Mouse (Mus musculus): Measurements from ENCODE around the gene Eid2. TPM values are rescaled to one million over a fixed set of nuclear protein-coding genes. Genes with fewer than 3 reads are reported as not detected.

The Eid2 gene
- polyA plus RNA-seq, 1 experiment from 2014 or later: 7.2 TPM

Other genes starting within 250 kb of the Eid2 start
- 247 and 249 TPM in 2 replicates for gene Psmc4, start 217.8 kb upstream of the Eid2 start, polyA plus RNA-seq (2015; fragmentation: Nextera tagmentation; extraction: Ambion mirVana)
- 99.5 and 129 TPM in 2 replicates for gene Fcgbp, start 196.6 kb upstream of the Eid2 start, polyA plus RNA-seq (2015; fragmentation: Nextera tagmentation; extraction: Ambion mirVana)
- gene 9530053A07Rik, start 138.4 kb upstream of the Eid2 start, polyA plus RNA-seq (2015; fragmentation: Nextera tagmentation; extraction: Ambion mirVana): 0.03 and 0.09 TPM in 2 replicates
- 133 and 140 TPM in 2 replicates for gene Fbl, start 98.2 kb upstream of the Eid2 start, polyA plus RNA-seq (2015; fragmentation: Nextera tagmentation; extraction: Ambion mirVana)
- 6.3 and 7.3 TPM in 2 replicates for gene Dyrk1b, start 88.4 kb upstream of the Eid2 start, polyA plus RNA-seq (2015; fragmentation: Nextera tagmentation; extraction: Ambion mirVana)
- gene Eid2b, start 9.9 kb downstream of the Eid2 start, polyA plus RNA-seq (2015; fragmentation: Nextera tagmentation; extraction: Ambion mirVana): 8.1 and 9.4 TPM in 2 replicates
- 0.18 TPM in 1 of 2 replicates, not detected in the other for gene Selenov, start 23.3 kb downstream of the Eid2 start, polyA plus RNA-seq (2015; fragmentation: Nextera tagmentation; extraction: Ambion mirVana)
- gene Dll3, start 34.4 kb downstream of the Eid2 start, polyA plus RNA-seq (2015; fragmentation: Nextera tagmentation; extraction: Ambion mirVana): 5.7 and 6.0 TPM in 2 replicates
- 165 and 169 TPM in 2 replicates for gene Timm50, start 44.2 kb downstream of the Eid2 start, polyA plus RNA-seq (2015; fragmentation: Nextera tagmentation; extraction: Ambion mirVana)
- 67.9 and 75.6 TPM in 2 replicates for gene Supt5, start 70.9 kb downstream of the Eid2 start, polyA plus RNA-seq (2015; fragmentation: Nextera tagmentation; extraction: Ambion mirVana)
- 1,085 and 1,147 TPM in 2 replicates for gene Rps16, start 82.8 kb downstream of the Eid2 start, polyA plus RNA-seq (2015; fragmentation: Nextera tagmentation; extraction: Ambion mirVana)
- 40.2 and 41.7 TPM in 2 replicates for gene Plekhg2, start 104.7 kb downstream of the Eid2 start, polyA plus RNA-seq (2015; fragmentation: Nextera tagmentation; extraction: Ambion mirVana)
- 27.2 and 28.1 TPM in 2 replicates for gene Zfp36, start 112.4 kb downstream of the Eid2 start, polyA plus RNA-seq (2015; fragmentation: Nextera tagmentation; extraction: Ambion mirVana)
- gene Med29, start 124.8 kb downstream of the Eid2 start, polyA plus RNA-seq (2015; fragmentation: Nextera tagmentation; extraction: Ambion mirVana): 48.3 and 50.0 TPM in 2 replicates
- 70.8 and 78.9 TPM in 2 replicates for gene Paf1, start 125.1 kb downstream of the Eid2 start, polyA plus RNA-seq (2015; fragmentation: Nextera tagmentation; extraction: Ambion mirVana)
- gene Gmfg, start 169.6 kb downstream of the Eid2 start, polyA plus RNA-seq (2015; fragmentation: Nextera tagmentation; extraction: Ambion mirVana): 17.5 and 19.9 TPM in 2 replicates
- 1.9 and 2.7 TPM in 2 replicates for gene Lrfn1, start 184.1 kb downstream of the Eid2 start, polyA plus RNA-seq (2015; fragmentation: Nextera tagmentation; extraction: Ambion mirVana)
- gene Ifnl2, start 242.6 kb downstream of the Eid2 start, polyA plus RNA-seq (2015; fragmentation: Nextera tagmentation; extraction: Ambion mirVana): not detected in 2 replicates